Mouse (Mus musculus) bone marrow macrophage, adult 2 months (primary cell): ENCODE measurements at regions not wholly inside any gene's neighbourhood (a gene's known extent, or its start where the extent isn't known, plus 50 kb on each side); places are given as distances from the start of the nearest gene placed in this dataset.

ENCODE experiments used
- CTCF ChIP-seq: IDR thresholded peaks from 2 replicates; pipeline ENCODE4 v1.5.1; 2012; ENCODE audit warnings: low read depth, mild to moderate bottlenecking, low read length, moderate library complexity
- POLR2A ChIP-seq: IDR thresholded peaks from 2 replicates; pipeline ENCODE4 v1.6.1; 2012; ENCODE audit warnings: mild to moderate bottlenecking, low read depth, low read length, borderline replicate concordance

DNA sequence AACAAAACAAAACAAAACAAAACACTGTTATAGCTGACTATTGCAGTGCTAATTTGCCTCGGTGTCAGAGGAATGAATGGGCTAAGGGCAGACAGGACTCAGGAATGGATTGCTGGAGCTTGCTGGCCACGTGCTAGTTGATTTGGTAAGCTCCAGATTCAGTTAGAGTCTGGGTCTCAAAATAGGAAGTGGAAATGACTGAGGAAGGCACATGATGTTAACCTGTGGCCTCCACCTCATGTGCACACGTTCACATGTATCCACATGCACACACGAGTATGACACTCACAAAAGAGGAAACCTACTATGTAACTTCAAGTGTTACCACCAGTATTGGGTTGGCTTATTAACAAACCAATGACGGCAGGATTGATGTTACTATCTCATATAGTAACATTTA is 125.0 kb downstream of the Ndfip2 start:
- TF ChIP-seq POLR2A (no peak), CTCF (no peak)
